Mouse (Mus musculus) leukemia stem cell, adult 10-12 weeks (primary cell): ENCODE measurements around the gene Slbp. TPM values are rescaled to one million over a fixed set of nuclear protein-coding genes. Genes with fewer than 3 reads are reported as not detected.

Source experiments
- polyA plus RNA-seq: library from polyadenylated mRNA; stranded (reverse); fragments of >175 nt; gene quantifications from 2 replicates; pipeline ENCODE4 v1.2.3, GENCODE M21; 2012; ENCODE audit warnings: low replicate concordance

Slbp gene
- 121 and 170 TPM in 2 replicates for polyA plus RNA-seq

GRCm38 (mm10) chr5:33651921-33652782, at the start of gene Slbp:
Slbp (minus strand) TSS chr5:33652574.

GRCm38 (mm10) chr5:33657787-33658663, 5.7 kb upstream of the Slbp start, which contains the start of the genes Tacc3 and Tmem129:
Tacc3 (plus strand) TSS chr5:33658128.
Tmem129 (minus strand) TSS chr5:33658416.

GRCm38 (mm10) chr5:33629301-33629987, 22.9 kb downstream of the Slbp start, which contains the start of the genes Fam53a and Gm9903:
Fam53a (minus strand) TSS chr5:33629635.
Gm9903 (plus strand) TSS chr5:33629925.

Other genes starting within 250 kb of the Slbp start
- gene Nkx1-1, start 218.6 kb downstream of the Slbp start, polyA plus RNA-seq, result not detected in 2 replicates
- 99.4 and 129 TPM in 2 replicates for gene Fam53a, start 22.9 kb downstream of the Slbp start, polyA plus RNA-seq
- not detected in 2 replicates for gene Gm9903, start 22.6 kb downstream of the Slbp start, polyA plus RNA-seq
- 21.1 and 32.2 TPM in 2 replicates for gene Tacc3, start 5.6 kb upstream of the Slbp start, polyA plus RNA-seq
- 7.9 and 22.7 TPM in 2 replicates for gene Tmem129, start 5.8 kb upstream of the Slbp start, polyA plus RNA-seq
- gene Fgfr3, start 69.1 kb upstream of the Slbp start, polyA plus RNA-seq, result 0.05 and 0.49 TPM in 2 replicates
- gene Letm1, start 130.2 kb upstream of the Slbp start, polyA plus RNA-seq, result 34.9 and 43.8 TPM in 2 replicates
- 8.0 and 19.1 TPM in 2 replicates for gene Nsd2, start 168.2 kb upstream of the Slbp start, polyA plus RNA-seq